Mouse (Mus musculus) 416B (cell line): ENCODE results near the gene Otos.
A peak's percentile ranks its signal among the peaks of the same experiment; 100 is the strongest.

Experiments
- DNase-seq: peaks from one replicate; pipeline ENCODE4 v3.0.0; 2011; ENCODE audit warnings: low read depth

The Otos gene

GRCm38 (mm10) chr1:92648673-92649072, at the start of gene Otos:
Gene Otos, minus strand, starts transcription at chr1:92648841.
- peak; percentile 92 for DNase-seq

- DNase-seq: peak; percentile 68
Observed at GRCm38 (mm10) chr1:92696848-92697247, 48.2 kb upstream of the Otos start.

GRCm38 (mm10) chr1:92695751-92696150, 47.1 kb upstream of the Otos start:
- peak; percentile 57 for DNase-seq

- no peak for DNase-seq
Observed at GRCm38 (mm10) chr1:92691166-92691844, 42.7 kb upstream of the Otos start.

- no peak for DNase-seq
Observed at GRCm38 (mm10) chr1:92686994-92687393, 38.4 kb upstream of the Otos start.

GRCm38 (mm10) chr1:92683151-92683550, 34.5 kb upstream of the Otos start:
- DNase-seq: no peak

GRCm38 (mm10) chr1:92680668-92681603, 32.3 kb upstream of the Otos start:
- no peak for DNase-seq

GRCm38 (mm10) chr1:92678757-92679156, 30.1 kb upstream of the Otos start:
- peak; percentile 36 for DNase-seq

- peak; percentile 60 for DNase-seq
Observed at GRCm38 (mm10) chr1:92676676-92676975, 28.0 kb upstream of the Otos start.

GRCm38 (mm10) chr1:92675932-92676675, 27.5 kb upstream of the Otos start:
- DNase-seq: peak; percentile 90

- DNase-seq: no peak
Observed at GRCm38 (mm10) chr1:92673258-92673782, 24.7 kb upstream of the Otos start.

- DNase-seq: no peak
Observed at GRCm38 (mm10) chr1:92671326-92671725, 22.7 kb upstream of the Otos start.

GRCm38 (mm10) chr1:92669430-92669829, 20.8 kb upstream of the Otos start:
- peak; percentile 36 for DNase-seq

GRCm38 (mm10) chr1:92667106-92667505, 18.5 kb upstream of the Otos start:
- DNase-seq: no peak

GRCm38 (mm10) chr1:92659392-92659791, 10.8 kb upstream of the Otos start:
- peak; percentile 81 for DNase-seq

- no peak for DNase-seq
Observed at GRCm38 (mm10) chr1:92657025-92657820, 8.6 kb upstream of the Otos start.

GRCm38 (mm10) chr1:92654676-92655075, 6.0 kb upstream of the Otos start:
- DNase-seq: no peak

GRCm38 (mm10) chr1:92653179-92653578, 4.5 kb upstream of the Otos start:
- DNase-seq: no peak

- no peak for DNase-seq
Observed at GRCm38 (mm10) chr1:92651467-92651866, 2.8 kb upstream of the Otos start.

GRCm38 (mm10) chr1:92648197-92648596, 444 bp downstream of the Otos start:
- peak; percentile 91 for DNase-seq

- DNase-seq: peak; percentile 92
Observed at GRCm38 (mm10) chr1:92647752-92648151, 889 bp downstream of the Otos start.

GRCm38 (mm10) chr1:92647026-92647425, 1.6 kb downstream of the Otos start:
- no peak for DNase-seq
